Mouse (Mus musculus) ES-E14 (cell line): ENCODE measurements around the gene Mbd5. TPM values are rescaled to one million over a fixed set of nuclear protein-coding genes. Genes with fewer than 3 reads are reported as not detected.

Experiments
- DNase-seq: peaks from one replicate; pipeline ENCODE4 v3.0.0-alpha.2; 2013; ENCODE audit warnings: low read depth, low spot score
- H3K27ac ChIP-seq: 2 replicates; pipeline ENCODE4 v1.5.1; 2012; ENCODE audit warnings: low read depth, mild to moderate bottlenecking, low read length, moderate library complexity, mixed read lengths; ENCODE audit not compliant: poor library complexity, insufficient read depth, severe bottlenecking
- H3K36me3 ChIP-seq: 2 replicates; pipeline ENCODE4 v1.6.1; 2012; ENCODE audit warnings: mild to moderate bottlenecking, low read length, moderate library complexity, mixed read lengths; ENCODE audit not compliant: control insufficient read depth, poor library complexity, insufficient read depth, severe bottlenecking
- H3K4me1 ChIP-seq, 2 experiments: fragments of 150-350 bp in 1 of 2; sonication (generic) in 1 of 2; 2 replicates each; pipeline ENCODE4 v1.6.1; 2012; ENCODE audit warnings: low read length in 2 of 2, mild to moderate bottlenecking in 1 of 2, mixed read lengths in 1 of 2; ENCODE audit not compliant: control insufficient read depth in 2 of 2, insufficient read depth in 2 of 2, poor library complexity in 1 of 2
- H3K4me3 ChIP-seq, 2 experiments: fragments of 150-350 bp in 1 of 2; sonication (generic) in 1 of 2; 2 replicates each; pipeline ENCODE4 v1.5.1; 2012; ENCODE audit warnings: low read length in 2 of 2, low read depth in 1 of 2, mild to moderate bottlenecking in 1 of 2, mixed read lengths in 1 of 2; ENCODE audit not compliant: insufficient read depth in 1 of 2, poor library complexity in 1 of 2, severe bottlenecking in 1 of 2
- H3K9ac ChIP-seq: 2 replicates; pipeline ENCODE4 v1.6.1; 2012; ENCODE audit warnings: low read depth, mild to moderate bottlenecking, low read length, mixed read lengths; ENCODE audit not compliant: poor library complexity, insufficient read depth, severe bottlenecking
- H3K9me3 ChIP-seq: fragments of 150-350 bp; sonication (generic); 2 replicates; pipeline ENCODE4 v1.6.1; 2012; ENCODE audit warnings: low read depth, mild to moderate bottlenecking, low read length; ENCODE audit not compliant: control insufficient read depth, insufficient read depth
- CHD2 ChIP-seq: IDR thresholded peaks from 2 replicates; pipeline ENCODE4 v1.6.1; 2014; ENCODE audit warnings: mild to moderate bottlenecking, low read depth, low read length, inconsistent platforms
- HCFC1 ChIP-seq: IDR thresholded peaks from 2 replicates; pipeline ENCODE4 v1.6.1; 2012; ENCODE audit warnings: low read length, inconsistent platforms, borderline replicate concordance; ENCODE audit not compliant: insufficient read depth
- MAFK ChIP-seq: IDR thresholded peaks from 2 replicates; pipeline ENCODE4 v1.6.1; 2014; ENCODE audit warnings: mild to moderate bottlenecking, low read depth, low read length, inconsistent platforms; ENCODE audit not compliant: insufficient read depth
- ZC3H11A ChIP-seq: IDR thresholded peaks from 2 replicates; pipeline ENCODE4 v1.6.1; 2012; ENCODE audit warnings: low read depth, mild to moderate bottlenecking, inconsistent platforms, low read length, borderline replicate concordance
- ZNF384 ChIP-seq: IDR thresholded peaks from 2 replicates; pipeline ENCODE4 v1.6.1; 2012; ENCODE audit warnings: low read depth, low read length, inconsistent platforms
- in situ Hi-C, 2 experiments: fragments of 600-800 bp; cut with MboI; formaldehyde crosslinking; loops; one replicate each; pipeline ENCODE4 v1.15.1; 2025; ENCODE audit warnings: low sequenced_read_pairs in 2 of 2, inconsistent platforms in 1 of 2; ENCODE audit not compliant: unreplicated experiment in 2 of 2
- total RNA-seq: library from RNA; depleted of rRNA; stranded (reverse); fragments of 300-350 nt; gene quantifications from 2 replicates; pipeline ENCODE4 v1.2.3, GENCODE M21; 2012

Mbd5 gene
- total RNA-seq, 1 experiment, result 12.3 TPM

GRCm38 (mm10) chr2:49067886-49068285, 118.6 kb downstream of the Mbd5 start:
- TF ChIP-seq HCFC1, result no peak
- TF ChIP-seq CHD2, result no peak
- no peak for TF ChIP-seq MAFK
- no peak for TF ChIP-seq ZC3H11A
- no peak for TF ChIP-seq ZNF384
- no peak for DNase-seq
- no peaks in the 10 kb centered on the region for H3K36me3 ChIP-seq
- no peak overlapping the region for H3K4me3 ChIP-seq
- no peak overlapping the region for H3K9ac ChIP-seq
- no peak overlapping the region for H3K27ac ChIP-seq
- H3K4me1 ChIP-seq, result no peaks in the 10 kb centered on the region
- in situ Hi-C loops, result no loop called here
- H3K9me3 ChIP-seq, result no peaks in the 10 kb centered on the region

- H3K36me3 ChIP-seq, result no peaks in the 10 kb centered on the region
- H3K9ac ChIP-seq, result no peak overlapping the region
- H3K4me3 ChIP-seq, result no peak overlapping the region
- DNase-seq, result no peak
- in situ Hi-C loops, result no loop called here
- no peaks in the 10 kb centered on the region for H3K9me3 ChIP-seq
- TF ChIP-seq MAFK (no peak), CHD2 (no peak), HCFC1 (no peak), ZNF384 (no peak), ZC3H11A (no peak)
- H3K27ac ChIP-seq, result no peak overlapping the region
- no peaks in the 10 kb centered on the region for H3K4me1 ChIP-seq
These were observed 135.7 kb downstream of the Mbd5 start for GRCm38 (mm10) chr2:49084966-49085365.

- DNase-seq, result no peak
- in situ Hi-C loops, result no loop called here
- H3K9me3 ChIP-seq, result no peaks in the 10 kb centered on the region
- H3K4me1 ChIP-seq, result no peaks in the 10 kb centered on the region
- no peak overlapping the region for H3K27ac ChIP-seq
- H3K4me3 ChIP-seq, result no peak overlapping the region
- no peak overlapping the region for H3K9ac ChIP-seq
- TF ChIP-seq MAFK (no peak), CHD2 (no peak), ZNF384 (no peak), ZC3H11A (no peak)
- H3K36me3 ChIP-seq, result no peaks in the 10 kb centered on the region
These were observed 141.5 kb downstream of the Mbd5 start for GRCm38 (mm10) chr2:49090771-49091170.

DNA sequence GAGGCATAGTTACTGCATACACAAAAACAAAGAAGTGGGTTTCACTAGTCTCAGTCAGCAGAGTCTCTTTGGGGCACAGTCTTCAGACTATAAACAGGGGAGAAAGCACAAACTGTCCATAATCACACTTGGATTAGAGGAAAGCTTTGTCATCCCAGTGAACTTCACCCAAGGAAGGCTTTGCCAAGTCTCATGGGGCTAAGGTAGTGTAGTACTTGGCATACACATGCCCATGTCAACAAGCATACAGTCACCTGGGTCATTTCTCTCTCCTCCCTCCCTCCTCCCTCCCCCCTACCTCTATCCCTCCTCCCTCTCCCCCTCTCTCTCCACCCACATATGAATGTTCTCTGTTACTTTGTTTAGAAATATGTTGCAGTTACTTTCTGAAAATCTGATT, 147.5 kb downstream of the Mbd5 start:
- DNase-seq, result no peak
- no peaks in the 10 kb centered on the region for H3K36me3 ChIP-seq
- H3K4me3 ChIP-seq, result no peak overlapping the region
- H3K9me3 ChIP-seq, result no peaks in the 10 kb centered on the region
- in situ Hi-C loops, result no loop called here
- no peak overlapping the region for H3K9ac ChIP-seq
- TF ChIP-seq CHD2, result no peak
- no peak for TF ChIP-seq MAFK
- no peak for TF ChIP-seq HCFC1
- no peak for TF ChIP-seq ZC3H11A
- TF ChIP-seq ZNF384, result no peak
- H3K27ac ChIP-seq, result no peak overlapping the region
- H3K4me1 ChIP-seq, result no peaks in the 10 kb centered on the region

GRCm38 (mm10) chr2:49108906-49109305, 159.6 kb downstream of the Mbd5 start:
- Histone ChIP-seq H3K4me3 (no peak overlapping the region), H3K4me1 (no peaks in the 10 kb centered on the region), H3K9ac (no peak overlapping the region), H3K36me3 (no peaks in the 10 kb centered on the region), H3K27ac (no peak overlapping the region), H3K9me3 (no peaks in the 10 kb centered on the region)
- no peak for TF ChIP-seq CHD2
- TF ChIP-seq ZC3H11A, result no peak
- no peak for TF ChIP-seq MAFK
- no peak for TF ChIP-seq ZNF384
- no peak for TF ChIP-seq HCFC1
- in situ Hi-C loops, result no loop called here
- DNase-seq, result no peak
